Mouse (Mus musculus): ENCODE measurements around the gene Ccdc9b.

Ccdc9b gene

DNA sequence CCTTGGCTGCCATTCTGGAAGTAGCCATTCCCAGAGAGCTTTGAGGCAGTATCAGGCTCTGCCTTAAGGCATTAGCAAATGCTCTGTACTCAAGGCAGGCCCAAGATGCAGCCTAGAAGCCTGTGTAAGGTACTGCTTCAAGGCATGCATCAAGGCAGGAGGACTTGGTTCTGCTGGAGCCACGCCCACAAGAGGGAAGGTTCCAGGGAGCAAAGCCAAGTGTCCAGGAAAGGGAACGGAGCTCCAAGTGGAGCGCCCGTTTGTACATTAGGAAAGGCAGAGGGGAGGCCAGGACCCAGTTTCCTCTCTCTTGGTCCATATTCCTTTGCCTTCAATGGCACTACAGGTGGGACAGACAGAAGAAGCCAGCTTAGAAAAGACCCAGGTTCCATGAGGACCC lies 54.0 kb downstream of the Ccdc9b start:
- DNase-seq, result no peak

- no peak for DNase-seq
Measured at GRCm38 (mm10) chr2:118706436-118706835, 56.0 kb downstream of the Ccdc9b start.
